Mouse (Mus musculus): Measurements from ENCODE around the gene Prdm4. TPM values are rescaled to one million over a fixed set of nuclear protein-coding genes. Genes with fewer than 3 reads are reported as not detected.

The Prdm4 gene
- total RNA-seq (2017), result 59.1 and 71.1 TPM in 2 replicates

GRCm38 (mm10) chr10:85916498-85917309, at the start of gene Prdm4:
TSS of gene Prdm4 (minus strand) at chr10:85917142.
- ATAC-seq (replicated peaks in 1 of 2; ENCODE audit: insufficient read depth in 1 of 2, low FRiP score in 2 of 2, low TSS enrichment in 1 of 2, low read depth in 1 of 2, poor library complexity in 2 of 2, severe bottlenecking in 2 of 2), result peak; percentile 99

- no peak for ATAC-seq (replicated peaks in 1 of 2; ENCODE audit: insufficient read depth in 1 of 2, low FRiP score in 2 of 2, low TSS enrichment in 1 of 2, low read depth in 1 of 2, poor library complexity in 2 of 2, severe bottlenecking in 2 of 2)
Observed at GRCm38 (mm10) chr10:85966476-85966875, 49.5 kb upstream of the Prdm4 start.

GRCm38 (mm10) chr10:85964316-85964715, 47.4 kb upstream of the Prdm4 start:
- ATAC-seq (replicated peaks in 1 of 2; ENCODE audit: insufficient read depth in 1 of 2, low FRiP score in 2 of 2, low TSS enrichment in 1 of 2, low read depth in 1 of 2, poor library complexity in 2 of 2, severe bottlenecking in 2 of 2), result no peak

GRCm38 (mm10) chr10:85962897-85963296, 46.0 kb upstream of the Prdm4 start:
- no peak for ATAC-seq (replicated peaks in 1 of 2; ENCODE audit: insufficient read depth in 1 of 2, low FRiP score in 2 of 2, low TSS enrichment in 1 of 2, low read depth in 1 of 2, poor library complexity in 2 of 2, severe bottlenecking in 2 of 2)

DNA sequence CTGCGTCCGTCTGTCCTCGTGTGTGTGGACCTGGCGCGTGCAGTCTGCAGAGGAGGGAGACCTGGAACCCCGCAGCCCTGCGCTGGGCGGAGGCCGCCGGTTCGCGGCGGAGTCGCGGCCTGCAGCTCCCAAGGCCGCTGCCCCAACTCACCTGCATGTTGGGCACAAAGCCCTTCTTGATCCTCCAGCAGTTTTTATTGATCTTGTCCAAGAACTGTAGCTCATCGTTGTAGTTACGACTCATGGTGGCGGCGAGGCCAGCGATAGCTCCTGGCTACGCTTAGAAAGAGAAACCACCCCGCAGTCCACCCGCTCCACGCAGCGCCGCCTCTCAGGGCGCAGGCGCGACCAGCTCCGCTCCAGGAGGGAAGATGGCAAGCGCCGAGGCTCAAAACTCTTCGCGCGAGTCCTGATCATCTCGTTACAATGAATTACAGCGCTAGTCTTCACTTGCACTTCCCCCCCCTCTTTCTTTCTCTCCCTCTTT, 40.6 kb upstream of the Prdm4 start, which contains the start of gene Rtcb:
Gene Rtcb, minus strand, starts transcription at position 360 of the 487 bp plus-strand sequence.
- ATAC-seq (replicated peaks in 1 of 2; ENCODE audit: insufficient read depth in 1 of 2, low FRiP score in 2 of 2, low TSS enrichment in 1 of 2, low read depth in 1 of 2, poor library complexity in 2 of 2, severe bottlenecking in 2 of 2), result peak; percentile 90 to 91

- ATAC-seq (replicated peaks in 1 of 2; ENCODE audit: insufficient read depth in 1 of 2, low FRiP score in 2 of 2, low TSS enrichment in 1 of 2, low read depth in 1 of 2, poor library complexity in 2 of 2, severe bottlenecking in 2 of 2), result no peak
Observed at GRCm38 (mm10) chr10:85956871-85957419, 40.0 kb upstream of the Prdm4 start.

DNA sequence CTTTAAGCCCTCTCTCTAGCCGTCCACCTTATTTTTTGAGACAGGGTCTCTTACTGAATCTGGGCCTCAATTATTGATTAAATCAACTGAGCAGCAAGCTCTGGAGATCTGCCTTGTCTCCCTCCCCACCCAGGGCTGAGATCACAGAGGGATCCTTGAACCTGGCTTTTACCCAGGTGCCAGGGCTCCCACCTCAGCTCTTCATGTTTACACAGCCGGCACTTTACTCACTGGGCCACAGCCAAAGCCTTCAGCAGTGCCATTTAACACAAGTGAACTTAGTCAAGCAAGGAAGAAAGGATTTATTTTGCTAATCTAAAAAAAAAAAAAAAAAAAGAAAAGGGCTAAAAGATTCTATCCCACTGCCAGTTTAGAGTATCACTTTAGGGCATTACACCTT, 37.5 kb upstream of the Prdm4 start:
- no peak for ATAC-seq (replicated peaks in 1 of 2; ENCODE audit: insufficient read depth in 1 of 2, low FRiP score in 2 of 2, low TSS enrichment in 1 of 2, low read depth in 1 of 2, poor library complexity in 2 of 2, severe bottlenecking in 2 of 2)

- ATAC-seq (replicated peaks in 1 of 2; ENCODE audit: insufficient read depth in 1 of 2, low FRiP score in 2 of 2, low TSS enrichment in 1 of 2, low read depth in 1 of 2, poor library complexity in 2 of 2, severe bottlenecking in 2 of 2), result peak; percentile 67 to 78
Observed at GRCm38 (mm10) chr10:85953401-85953800, 36.5 kb upstream of the Prdm4 start.

DNA sequence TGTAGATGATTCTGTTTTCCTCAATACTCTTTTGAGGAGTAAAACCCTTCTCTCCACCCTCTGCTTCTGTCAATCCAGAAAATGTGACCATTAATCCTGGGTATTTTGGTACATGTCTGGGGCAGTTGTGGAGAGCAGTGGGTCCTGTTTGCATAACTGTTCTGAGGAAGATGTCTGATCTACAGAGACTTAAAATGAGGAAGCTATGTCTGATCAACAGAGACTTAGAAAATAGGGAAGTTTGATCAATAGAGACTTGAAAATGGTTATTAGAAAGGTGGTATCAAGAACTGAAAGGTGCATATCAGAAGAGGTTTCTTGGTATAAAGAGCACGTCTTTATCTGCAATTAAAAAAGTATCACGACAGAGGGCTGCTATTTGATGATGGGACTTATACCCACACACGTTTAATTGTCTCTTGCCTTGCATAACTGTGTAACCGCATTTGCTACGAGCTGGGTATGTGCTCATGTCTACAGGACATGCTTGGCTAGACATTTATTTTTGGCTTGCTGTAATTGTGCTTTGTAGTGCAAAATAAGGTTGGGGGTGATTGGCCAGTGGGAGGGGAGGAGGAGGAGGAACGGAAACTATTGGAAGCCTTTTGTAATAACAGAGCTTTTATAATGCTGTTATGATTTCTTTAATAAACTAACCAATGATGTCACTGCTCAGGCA, 35.0 kb upstream of the Prdm4 start:
- peak in 1 of 2 experiments; percentile 40; a peak in 1 of 4 replicates for ATAC-seq (replicated peaks in 1 of 2; ENCODE audit: insufficient read depth in 1 of 2, low FRiP score in 2 of 2, low TSS enrichment in 1 of 2, low read depth in 1 of 2, poor library complexity in 2 of 2, severe bottlenecking in 2 of 2)

DNA sequence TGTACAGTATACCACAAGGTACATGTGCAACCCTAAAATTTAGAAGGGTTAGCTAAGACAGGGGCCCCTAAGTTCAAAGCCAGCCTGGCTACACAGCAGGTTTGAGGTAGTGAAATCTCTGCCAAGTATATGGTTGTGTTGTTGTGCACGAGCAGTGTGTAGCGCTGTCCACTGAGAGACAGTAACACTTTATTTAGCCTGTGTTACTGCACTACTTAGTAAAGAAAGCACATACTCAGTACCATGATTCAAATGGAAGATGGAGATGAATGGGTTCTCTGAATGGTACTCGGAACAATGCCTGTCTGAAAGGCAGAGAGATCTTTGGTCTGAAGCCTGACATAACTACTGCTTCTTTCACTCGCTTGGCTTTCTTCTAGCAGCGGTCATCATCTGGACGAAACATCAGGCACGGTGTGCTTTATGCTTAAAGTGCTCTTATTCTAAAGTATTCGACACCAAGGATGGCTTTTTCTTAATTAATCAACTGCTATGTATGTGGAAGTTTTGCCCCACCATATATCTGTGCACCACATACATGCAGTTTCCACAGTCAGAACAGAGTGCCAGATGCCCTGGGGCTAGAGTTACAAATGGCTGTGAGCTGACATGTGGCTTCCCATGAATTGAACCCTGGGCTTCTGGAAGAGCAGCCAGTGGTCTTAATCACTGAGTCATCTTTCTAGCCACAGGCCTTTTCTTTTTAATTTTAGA, 31.7 kb upstream of the Prdm4 start:
- no peak for ATAC-seq (replicated peaks in 1 of 2; ENCODE audit: insufficient read depth in 1 of 2, low FRiP score in 2 of 2, low TSS enrichment in 1 of 2, low read depth in 1 of 2, poor library complexity in 2 of 2, severe bottlenecking in 2 of 2)

DNA sequence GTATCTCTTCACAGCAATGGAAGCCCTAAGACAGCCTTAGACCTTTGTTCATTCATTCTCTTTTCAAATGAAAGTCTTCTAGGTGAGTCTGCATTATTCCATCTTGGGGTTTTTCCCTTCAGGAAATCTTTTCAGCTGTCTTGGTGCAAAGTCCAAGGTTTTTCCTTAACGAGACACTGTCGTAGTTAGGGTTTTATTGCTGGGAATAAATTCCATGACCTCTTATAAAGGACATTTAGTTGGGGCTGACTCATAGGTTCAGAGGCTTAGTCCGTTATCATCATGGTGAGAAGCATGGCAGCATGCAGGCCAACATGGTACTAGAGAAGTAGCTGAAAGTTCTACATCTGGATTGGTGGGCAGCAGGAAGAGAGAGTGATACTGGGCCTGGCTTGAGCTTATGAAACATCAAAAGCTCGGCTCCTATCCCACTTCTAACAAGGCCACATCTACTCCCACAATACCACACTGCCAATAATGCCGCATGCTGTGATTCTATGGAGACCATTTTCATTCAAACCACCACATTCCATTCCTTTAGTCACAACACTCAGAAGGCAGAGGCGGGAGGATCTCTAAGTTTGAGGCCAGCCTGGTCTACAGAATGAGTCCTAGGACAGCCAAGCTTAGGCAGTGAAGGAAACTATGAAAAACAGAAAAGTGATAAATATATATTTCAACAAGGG, 19.5 kb upstream of the Prdm4 start:
- no peak for ATAC-seq (replicated peaks in 1 of 2; ENCODE audit: insufficient read depth in 1 of 2, low FRiP score in 2 of 2, low TSS enrichment in 1 of 2, low read depth in 1 of 2, poor library complexity in 2 of 2, severe bottlenecking in 2 of 2)

GRCm38 (mm10) chr10:85929962-85930361, 13.0 kb upstream of the Prdm4 start:
- ATAC-seq (replicated peaks in 1 of 2; ENCODE audit: insufficient read depth in 1 of 2, low FRiP score in 2 of 2, low TSS enrichment in 1 of 2, low read depth in 1 of 2, poor library complexity in 2 of 2, severe bottlenecking in 2 of 2), result no peak

DNA sequence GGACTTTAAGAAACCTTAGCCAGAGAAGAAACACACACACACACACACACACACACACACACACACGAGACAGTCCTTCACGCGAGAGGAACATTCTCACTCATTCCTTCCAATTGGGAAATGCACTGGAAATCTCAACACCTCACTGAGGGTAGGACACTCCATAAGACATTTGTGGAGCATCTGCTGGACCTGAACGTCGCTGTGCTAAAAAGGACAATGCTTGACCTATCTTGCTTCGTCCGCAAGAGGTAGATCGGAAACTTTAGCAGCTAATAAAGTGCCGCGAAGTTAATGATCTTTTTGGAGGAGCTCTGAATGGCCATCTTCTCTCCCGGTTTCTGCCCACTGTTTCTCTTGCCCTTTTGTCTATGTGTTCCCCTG, 12.3 kb upstream of the Prdm4 start:
- ATAC-seq (replicated peaks in 1 of 2; ENCODE audit: insufficient read depth in 1 of 2, low FRiP score in 2 of 2, low TSS enrichment in 1 of 2, low read depth in 1 of 2, poor library complexity in 2 of 2, severe bottlenecking in 2 of 2), result no peak

DNA sequence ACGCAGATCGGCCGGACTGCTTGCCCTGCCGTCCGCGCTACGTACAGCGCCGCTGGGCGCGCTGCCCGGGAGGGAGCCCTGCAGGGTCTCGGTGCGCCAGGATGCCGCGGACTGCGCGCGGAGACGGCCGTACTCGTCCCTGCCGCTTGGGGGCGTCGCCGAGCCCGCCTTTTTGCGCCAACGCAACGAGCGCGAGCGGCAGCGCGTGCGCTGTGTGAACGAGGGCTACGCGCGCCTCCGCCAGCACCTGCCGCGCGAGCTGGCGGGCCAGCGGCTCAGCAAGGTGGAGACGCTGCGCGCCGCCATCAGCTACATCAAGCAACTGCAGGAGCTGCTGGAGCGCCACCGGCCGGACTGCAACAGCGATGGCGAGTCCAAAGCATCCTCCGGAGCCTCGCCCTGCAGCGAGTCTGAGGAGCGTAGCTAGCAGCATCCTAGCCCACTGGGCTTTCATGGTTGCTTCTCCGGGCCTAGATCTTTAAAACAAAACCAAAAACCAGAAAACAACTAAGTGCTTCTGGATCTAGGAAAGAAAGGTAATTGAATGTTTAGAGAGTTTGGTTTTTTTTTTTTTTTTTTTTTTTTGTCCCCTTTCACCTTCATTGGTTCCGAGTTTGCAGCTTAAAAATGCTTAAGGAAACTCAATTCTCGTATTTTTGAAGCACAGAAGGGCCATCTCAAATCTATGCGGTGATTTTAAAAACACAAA, 11.7 kb upstream of the Prdm4 start:
- ATAC-seq (replicated peaks in 1 of 2; ENCODE audit: insufficient read depth in 1 of 2, low FRiP score in 2 of 2, low TSS enrichment in 1 of 2, low read depth in 1 of 2, poor library complexity in 2 of 2, severe bottlenecking in 2 of 2), result peak; percentile 33 to 65; a peak in 3 of 4 replicates

- peak; percentile 15 to 35; a peak in 1 of 4 replicates for ATAC-seq (replicated peaks in 1 of 2; ENCODE audit: insufficient read depth in 1 of 2, low FRiP score in 2 of 2, low TSS enrichment in 1 of 2, low read depth in 1 of 2, poor library complexity in 2 of 2, severe bottlenecking in 2 of 2)
Observed at GRCm38 (mm10) chr10:85927676-85928445, 10.9 kb upstream of the Prdm4 start, which contains the start of gene Ascl4. TSS of gene Ascl4 (plus strand) at chr10:85927681.

Data from hematopoietic stem cell, adult 5-6 weeks (primary cell).